Mouse (Mus musculus) small intestine, adult 2 months (tissue): ENCODE measurements around the gene Pcare.

Experiments
- CTCF ChIP-seq: fragments of 200-500 bp; IDR thresholded peaks from 2 replicates; pipeline ENCODE4 v1.5.1; 2012; ENCODE audit warnings: low read depth, mild to moderate bottlenecking, control low read depth, inconsistent platforms, low read length, moderate library complexity, mixed read lengths; ENCODE audit not compliant: insufficient replicate concordance, insufficient read length; ENCODE audit errors: extremely low read depth
- POLR2A ChIP-seq: fragments of 200-500 bp; IDR thresholded peaks from 2 replicates; pipeline ENCODE4 v1.6.1; 2012; ENCODE audit warnings: low read depth, mild to moderate bottlenecking, control low read depth, inconsistent platforms, low read length, moderate library complexity

DNA sequence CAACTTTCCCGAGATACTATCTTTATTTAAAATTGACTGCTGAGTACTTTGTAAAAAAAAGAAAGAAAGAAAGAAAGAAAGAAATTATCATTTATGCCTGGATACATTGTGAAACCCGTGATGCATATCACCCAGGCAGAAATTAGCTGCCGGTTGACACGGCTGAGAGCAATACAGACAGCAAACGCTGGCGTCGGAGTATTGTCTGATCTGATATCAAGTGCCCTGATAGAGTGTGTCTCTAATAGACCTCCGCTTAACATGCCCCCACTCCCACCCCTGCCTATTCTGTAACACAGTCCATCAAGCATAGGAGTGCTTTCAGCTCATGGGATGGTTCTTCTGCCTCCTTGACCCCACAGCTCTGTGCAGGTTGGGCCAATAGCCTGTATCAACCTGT lies 5.1 kb downstream of the Pcare start:
- TF ChIP-seq POLR2A (no peak), CTCF (no peak)
